Mouse (Mus musculus) forebrain, embryonic 16.5 days (tissue): ENCODE data around the gene Nav2. TPM values are rescaled to one million over a fixed set of nuclear protein-coding genes. Genes with fewer than 3 reads are reported as not detected.

ENCODE experiments used
- polyA plus RNA-seq: library from polyadenylated mRNA; unstranded; fragments of >200 nt; fragmentation: Nextera tagmentation; extraction: Ambion mirVana; gene quantifications from 2 replicates; pipeline ENCODE4 v1.2.1, GENCODE M21; 2015

Gene Nav2
- polyA plus RNA-seq, 1 experiment from 2014 or later, result 35.2 TPM

Other genes with a start within 250 kb of the Nav2 start
- gene Zdhhc13, start 119.7 kb upstream of the Nav2 start, polyA plus RNA-seq, result 52.8 and 59.4 TPM in 2 replicates
- not detected in 2 replicates for gene Csrp3, start 60.7 kb upstream of the Nav2 start, polyA plus RNA-seq
- 4.8 and 5.7 TPM in 2 replicates for gene E2f8, start 27.1 kb upstream of the Nav2 start, polyA plus RNA-seq